ENCODE assay signal across 10 mouse cellular contexts in the genomic region with DNA sequence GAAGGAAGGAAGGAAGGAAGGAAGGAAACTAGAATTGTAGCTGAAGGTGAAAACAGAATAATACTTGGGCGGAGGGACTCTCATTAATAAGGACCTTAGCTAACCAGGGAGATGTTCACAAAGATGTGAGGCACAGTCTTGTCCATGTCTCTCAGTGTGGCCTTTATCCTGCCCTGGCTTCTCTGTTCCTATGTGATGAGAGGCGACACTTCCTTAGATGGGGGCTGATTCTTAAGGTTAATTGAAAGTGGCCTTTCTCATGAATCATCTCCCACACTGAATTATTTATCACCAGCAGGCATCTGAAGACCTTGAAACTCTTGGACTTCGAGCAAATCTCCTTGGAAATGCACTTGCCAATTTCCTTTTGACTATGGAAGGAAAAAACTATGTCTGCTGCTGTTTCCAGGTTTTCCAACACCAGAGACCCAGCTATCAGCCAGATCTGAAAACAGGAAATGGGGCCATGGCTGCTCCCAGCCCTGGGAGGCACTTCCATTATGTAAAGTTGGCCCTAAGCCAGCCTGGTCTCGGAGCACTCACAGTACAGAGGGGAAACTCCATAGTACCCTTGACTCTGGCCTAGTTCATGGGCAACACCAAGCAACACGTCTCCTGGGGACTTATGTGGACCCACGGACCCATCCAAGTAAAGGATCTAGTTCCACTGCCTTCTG. TPM values are rescaled to one million over a fixed set of nuclear protein-coding genes. Genes with fewer than 3 reads are reported as not detected.
A peak's percentile ranks its signal among the peaks of the same experiment; 100 is the strongest.
DNase-seq lines count a peak whose midpoint lies in the region; ATAC-seq lines count a peak whose summit lies in the region.
"Had no signal": no experiment of that assay in that cellular context is flagged by ENCODE, and none has a peak within 500 bp of the region (broad histone marks: within the 10 kb centered on the region; RNA-seq: fewer than 3 reads in every experiment).

No protein-coding gene starts in this region.

- H3K36me3 ChIP-seq in heart, embryonic 12.5 days: no peaks in the 10 kb centered on the region
- H3K36me3 ChIP-seq: embryonic facial prominence, embryonic 12.5 days; midbrain, embryonic 10.5 days had no signal

- H3K9ac ChIP-seq in heart, embryonic 12.5 days: no peak overlapping the region
- H3K9ac ChIP-seq: embryonic facial prominence, embryonic 12.5 days had no signal

- H3K9me3 ChIP-seq in heart, embryonic 12.5 days (replicated peaks): no peaks in the 10 kb centered on the region
- H3K9me3 ChIP-seq: embryonic facial prominence, embryonic 12.5 days; midbrain, embryonic 10.5 days had no signal

- H3K4me2 ChIP-seq in heart, embryonic 12.5 days: no peak overlapping the region
- H3K4me2 ChIP-seq: embryonic facial prominence, embryonic 12.5 days had no signal

- DNase-seq in heart, adult 9 months (ENCODE audit: low spot score in 2 of 2): no peak
- DNase-seq in 3T3-L1 (ENCODE audit: low read depth, low spot score): peak; percentile 9
- peak; percentile 26 to 56 for DNase-seq in adrenal gland, postnatal 36 days
- peak; percentile 69 for DNase-seq in kidney, postnatal 25 days
- DNase-seq in frontal cortex, postnatal 25 days (ENCODE audit: low spot score in 2 of 2): no peak
- DNase-seq in T-cell, adult 2 months (ENCODE audit: low spot score): no peak
- DNase-seq in frontal cortex, adult 2 months (ENCODE audit: extremely low spot score in 1 of 2, low spot score in 1 of 2): no peak

- ATAC-seq in heart, embryonic 12.5 days (ENCODE audit: insufficient number of reproducible peaks, low FRiP score): peak; percentile 76

- 54% methylated on average over 6 of the region's 6 CpGs for WGBS in heart, embryonic 12.5 days

- no peak overlapping the region for H3K4me3 ChIP-seq in heart, embryonic 12.5 days
- H3K4me3 ChIP-seq: embryonic facial prominence, embryonic 12.5 days; midbrain, embryonic 10.5 days had no signal

- peaks cover 8% of the 10 kb centered on the region for H3K4me1 ChIP-seq in heart, embryonic 12.5 days (replicated peaks)

- peaks cover 33% of the 10 kb centered on the region for H3K27me3 ChIP-seq in heart, embryonic 12.5 days (replicated peaks)

- no peak overlapping the region for H3K27ac ChIP-seq in heart, embryonic 12.5 days (ENCODE audit: poor library complexity, severe bottlenecking)
- H3K27ac ChIP-seq: embryonic facial prominence, embryonic 12.5 days; midbrain, embryonic 10.5 days had no signal

RNA-seq across cellular contexts. Expression of gene Syt15, which starts 3.8 kb away (rescaled TPM):
- polyA plus RNA-seq in heart, embryonic 12.5 days (2016; fragmentation: Nextera tagmentation; extraction: Ambion mirVana): 0.26 and 0.72 TPM in 2 replicates
- under 1 TPM; 0.20 TPM for total RNA-seq in adrenal gland, postnatal 36 days (2021)
- polyA plus RNA-seq in frontal cortex, adult 2 months (2012; rRNA removed): 1.1 and 1.3 TPM in 2 replicates

RNA-seq across cellular contexts. Expression of gene Gprin2, which starts 14.1 kb away (rescaled TPM):
- 0.27 and 0.80 TPM in 2 replicates for polyA plus RNA-seq in heart, embryonic 12.5 days (2016; fragmentation: Nextera tagmentation; extraction: Ambion mirVana)
- 1 to 10 TPM; 1.1 to 1.6 TPM for total RNA-seq in adrenal gland, postnatal 36 days (2021)
- 1.1 and 1.2 TPM in 2 replicates for polyA plus RNA-seq in frontal cortex, adult 2 months (2012; rRNA removed)

Comparison
In these comparisons a context has a peak if more than half of its experiments do, and no peak if none do; other contexts are left out.
1. DNase-seq: peak in 3T3-L1 (single experiment), adrenal gland, postnatal 36 days (2 of 2) and kidney, postnatal 25 days (2 of 2); none in heart, adult 9 months (0 of 2), frontal cortex, postnatal 25 days (0 of 2), T-cell, adult 2 months (single experiment) and frontal cortex, adult 2 months (0 of 2).